Mouse (Mus musculus) stomach, postnatal 0 days (tissue): ENCODE measurements at regions not wholly inside any gene's neighbourhood (a gene's known extent, or its start where the extent isn't known, plus 50 kb on each side); places are given as distances from the start of the nearest gene placed in this dataset.

Source experiments
- CTCF ChIP-seq: IDR thresholded peaks from 2 replicates; pipeline ENCODE4 v1.5.1; 2016; ENCODE audit warnings: antibody characterized with exemption, low read depth, mild to moderate bottlenecking, moderate library complexity
- EP300 ChIP-seq: optimal IDR thresholded peaks from 2 replicates; pipeline ENCODE3; 2016; ENCODE audit warnings: antibody characterized with exemption

DNA sequence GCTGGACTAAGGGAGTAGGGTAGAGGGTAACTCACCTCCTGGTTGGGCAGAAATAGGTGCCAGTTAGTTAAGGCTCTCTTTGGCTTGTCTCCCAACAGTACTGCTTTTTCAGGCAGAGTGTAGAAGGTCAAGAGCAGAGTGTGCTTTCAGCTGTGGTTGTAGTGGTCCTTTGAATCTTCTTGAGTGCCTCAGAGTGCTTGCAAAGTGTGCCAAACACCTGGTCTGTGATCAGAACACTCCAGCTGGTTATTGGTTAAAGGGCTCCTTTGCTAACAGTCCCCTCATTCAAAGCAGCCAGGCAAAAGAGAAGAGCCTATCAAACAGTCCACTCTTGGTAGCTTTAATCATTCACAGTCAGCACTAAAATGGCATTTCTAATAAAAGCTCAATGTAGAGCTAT is 56.1 kb upstream of the Grm3 start:
- TF ChIP-seq CTCF (no peak), EP300 (no peak)
